Mouse (Mus musculus): ENCODE data around the gene Bicc1. TPM values are rescaled to one million over a fixed set of nuclear protein-coding genes. Genes with fewer than 3 reads are reported as not detected.

The Bicc1 gene
- total RNA-seq, 4 experiments from 2014 or later = 11.8 to 17.8 (median 14.1) TPM

- no peak for DNase-seq (ENCODE audit: low spot score)
Observed at GRCm38 (mm10) chr10:70876522-70876921, 283.0 kb downstream of the Bicc1 start.

GRCm38 (mm10) chr10:70876119-70876518 is 283.4 kb downstream of the Bicc1 start:
- DNase-seq (ENCODE audit: low spot score) = no peak

GRCm38 (mm10) chr10:70874994-70875538 is 284.4 kb downstream of the Bicc1 start:
- no peak for DNase-seq (ENCODE audit: low spot score)

Other genes starting within 250 kb of the Bicc1 start
- 10 to 100 TPM; 48.6 to 80.2 (median 59.5) TPM for gene Tfam, start 78.6 kb upstream of the Bicc1 start, total RNA-seq (2022)
- 10 to 100 TPM; 44.7 to 54.1 (median 47.0) TPM for gene Ube2d1, start 125.6 kb upstream of the Bicc1 start, total RNA-seq (2022)
- 100 to 1,000 TPM; 324 to 355 (median 343) TPM for gene Cisd1, start 185.3 kb upstream of the Bicc1 start, total RNA-seq (2022)
- gene Ipmk, start 188.1 kb upstream of the Bicc1 start, total RNA-seq (2022) = 10 to 100 TPM; 15.1 to 20.6 (median 17.4) TPM